Mouse (Mus musculus): ENCODE results near the gene H2-K1. TPM values are rescaled to one million over a fixed set of nuclear protein-coding genes. Genes with fewer than 3 reads are reported as not detected.
"Not testable (repeated sequence)": the region's sequence is repeated elsewhere in the genome, so short reads cannot be mapped to it uniquely, and the experiment has no call there.

Gene H2-K1
- total and polyA plus RNA-seq, 2 experiments from 2014 or later, result 21.6 to 26.2 TPM

DNA sequence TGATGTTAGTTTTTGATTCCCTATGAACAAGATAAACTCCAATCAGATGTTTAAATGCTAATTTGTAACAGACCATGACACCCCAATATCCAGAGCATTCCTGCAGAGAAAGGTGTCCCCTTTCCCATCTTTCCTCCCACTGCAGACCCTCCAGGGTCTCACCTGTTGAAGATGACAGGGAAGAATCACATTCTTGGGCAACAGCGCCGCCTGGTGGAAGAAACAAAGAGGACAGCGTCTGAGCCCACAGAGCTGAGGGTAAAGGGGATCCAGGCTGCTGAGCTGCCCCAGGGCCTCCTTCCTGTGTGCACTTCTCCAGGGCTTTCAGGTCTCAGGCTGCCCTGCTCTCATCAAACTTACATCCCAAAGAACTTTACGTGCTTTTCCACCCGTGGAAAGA is 3.3 kb upstream of the H2-K1 start:
- no peaks in the 10 kb centered on the region for H3K9me3 ChIP-seq (ENCODE audit: low read length)
- H3K36me3 ChIP-seq (ENCODE audit: insufficient read depth, low read length), result no peaks in the 10 kb centered on the region
- H3K9ac ChIP-seq (replicated peaks; ENCODE audit: low read length), result no peak overlapping the region
- no peaks in the 10 kb centered on the region for H3K4me1 ChIP-seq (ENCODE audit: insufficient read depth, low read length)
- no peaks in the 10 kb centered on the region; the same call in 1 of the 2 replicates for H3K27me3 ChIP-seq (ENCODE audit: insufficient read depth, low read length)
- 6% methylated on average over 5 of the region's 5 CpGs for WGBS
- TF ChIP-seq CTCF (IDR thresholded peaks at IDR 0.05; ENCODE audit: low read depth), result peak; percentile 84
- no peak overlapping the region for H3K4me2 ChIP-seq (ENCODE audit: low read depth, low read length)
- no peak overlapping the region for H3K27ac ChIP-seq
- no peak overlapping the region for H3K4me3 ChIP-seq (ENCODE audit: low read length)
- DNase-seq (ENCODE audit: low spot score) (peak; percentile 50), ATAC-seq (no peak)

DNA sequence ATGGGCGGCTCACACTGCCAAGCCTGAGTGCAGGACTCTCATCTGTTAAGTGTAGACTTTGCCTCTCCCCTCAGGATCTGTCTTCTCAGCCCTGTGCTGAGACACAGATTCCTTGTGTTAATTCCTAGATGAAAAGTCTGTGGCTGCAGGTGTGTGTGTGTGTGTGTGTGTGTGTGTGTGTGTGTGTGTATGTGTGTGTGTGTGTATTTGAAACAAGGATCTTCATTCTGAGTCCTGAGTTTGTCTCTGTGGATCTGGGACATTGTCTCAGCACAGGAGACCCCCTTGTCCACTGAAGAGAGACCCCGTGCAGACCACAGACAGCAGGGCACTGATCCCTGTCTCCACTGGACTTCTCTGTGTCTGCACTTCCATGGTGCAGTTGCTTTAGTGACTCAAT is 649 bp upstream of the H2-K1 start:
- not testable (repeated sequence) for DNase-seq (ENCODE audit: low spot score); H3K4me3 ChIP-seq (ENCODE audit: low read length); ATAC-seq; H3K9ac ChIP-seq (replicated peaks; ENCODE audit: low read length); H3K9me3 ChIP-seq (ENCODE audit: low read length); H3K36me3 ChIP-seq (ENCODE audit: insufficient read depth, low read length); H3K27ac ChIP-seq; H3K4me2 ChIP-seq (ENCODE audit: low read depth, low read length); H3K27me3 ChIP-seq (ENCODE audit: insufficient read depth, low read length); H3K4me1 ChIP-seq (ENCODE audit: insufficient read depth, low read length)
- WGBS, result 63% methylated on average over 2 of the region's 2 CpGs

DNA sequence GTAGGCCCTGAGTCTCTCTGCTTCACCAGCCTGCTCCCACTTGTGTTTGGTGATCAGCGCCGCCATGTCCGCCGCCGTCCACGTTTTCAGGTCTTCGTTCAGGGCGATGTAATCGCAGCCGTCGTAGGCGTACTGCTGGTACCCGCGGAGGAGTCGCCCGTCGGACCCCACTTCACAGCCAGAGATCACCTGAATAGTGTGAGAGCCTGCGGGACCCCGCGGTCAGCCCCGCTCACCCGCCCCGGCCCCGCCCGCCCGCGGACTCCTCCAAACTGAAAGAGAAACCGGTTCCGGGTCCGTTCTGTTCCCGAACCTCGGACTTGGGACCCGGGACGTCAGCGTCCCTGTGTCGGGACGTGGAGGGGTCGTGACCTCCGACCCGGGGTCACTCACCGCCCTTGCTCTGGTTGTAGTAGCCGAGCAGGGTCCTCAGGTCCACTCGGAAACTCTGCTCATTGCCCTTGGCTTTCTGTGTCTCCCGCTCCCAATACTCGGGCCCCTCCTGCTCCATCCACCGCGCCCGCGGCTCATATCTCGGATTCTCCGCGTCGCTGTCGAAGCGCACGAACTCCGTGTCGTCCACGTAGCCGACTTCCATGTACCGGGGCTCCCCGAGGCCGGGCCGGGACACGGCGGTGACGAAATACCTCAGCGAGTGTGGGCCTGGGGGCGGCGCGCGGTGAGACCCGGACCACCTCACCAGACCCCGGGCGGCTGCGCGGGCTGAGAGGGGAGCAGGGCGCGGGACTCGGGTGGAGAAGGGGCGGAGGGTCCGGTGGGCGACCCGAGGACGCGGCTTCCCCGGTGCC is 602 bp downstream of the H2-K1 start:
- ATAC-seq (peak; percentile 69), DNase-seq (ENCODE audit: low spot score) (no peak)
- H3K4me2 ChIP-seq (ENCODE audit: low read depth, low read length), result peak overlapping the region; percentile 76
- TF ChIP-seq CTCF (IDR thresholded peaks at IDR 0.05; ENCODE audit: low read depth), result no peak
- no peak overlapping the region for H3K27ac ChIP-seq
- 2% methylated on average over 81 of the region's 87 CpGs for WGBS
- no peaks in the 10 kb centered on the region for H3K36me3 ChIP-seq (ENCODE audit: insufficient read depth, low read length)
- no peaks in the 10 kb centered on the region for H3K4me1 ChIP-seq (ENCODE audit: insufficient read depth, low read length)
- no peaks in the 10 kb centered on the region for H3K9me3 ChIP-seq (ENCODE audit: low read length)
- H3K4me3 ChIP-seq (ENCODE audit: low read length), result peak overlapping the region; percentile 45
- no peaks in the 10 kb centered on the region; the same call in 1 of the 2 replicates for H3K27me3 ChIP-seq (ENCODE audit: insufficient read depth, low read length)
- H3K9ac ChIP-seq (replicated peaks; ENCODE audit: low read length), result no peak overlapping the region; the same call in 1 of the 2 replicates

- not testable (repeated sequence) for DNase-seq (ENCODE audit: low spot score); H3K9me3 ChIP-seq (ENCODE audit: low read length); H3K36me3 ChIP-seq (ENCODE audit: insufficient read depth, low read length); H3K9ac ChIP-seq (replicated peaks; ENCODE audit: low read length); H3K4me3 ChIP-seq (ENCODE audit: low read length); H3K4me1 ChIP-seq (ENCODE audit: insufficient read depth, low read length); H3K4me2 ChIP-seq (ENCODE audit: low read depth, low read length); H3K27me3 ChIP-seq (ENCODE audit: insufficient read depth, low read length); H3K27ac ChIP-seq; ATAC-seq
- WGBS, result 59% methylated on average over 5 of the region's 5 CpGs
Measured at GRCm38 (mm10) chr17:33998697-33999096, 1.4 kb downstream of the H2-K1 start.

DNA sequence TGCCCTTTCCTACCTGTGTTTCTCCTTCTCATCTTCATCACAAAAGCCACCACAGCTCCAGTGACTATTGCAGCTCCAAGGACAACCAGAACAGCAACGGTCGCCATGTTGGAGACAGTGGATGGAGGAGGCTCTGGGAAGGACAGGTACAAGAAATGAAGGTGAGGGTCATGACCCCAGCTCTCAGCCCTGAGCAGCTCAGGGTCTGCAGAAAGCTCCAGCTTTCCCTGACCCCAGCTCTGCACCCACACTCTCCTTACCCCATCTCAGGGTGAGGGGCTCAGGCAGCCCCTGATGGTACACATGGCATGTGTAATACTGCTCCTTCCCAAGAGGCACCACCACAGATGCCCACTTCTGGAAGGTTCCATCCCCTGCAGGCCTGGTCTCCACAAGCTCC is 3.1 kb downstream of the H2-K1 start:
- H3K27ac ChIP-seq; H3K4me2 ChIP-seq (ENCODE audit: low read depth, low read length); H3K27me3 ChIP-seq (ENCODE audit: insufficient read depth, low read length); DNase-seq (ENCODE audit: low spot score); H3K9ac ChIP-seq (replicated peaks; ENCODE audit: low read length); H3K9me3 ChIP-seq (ENCODE audit: low read length); H3K36me3 ChIP-seq (ENCODE audit: insufficient read depth, low read length); H3K4me3 ChIP-seq (ENCODE audit: low read length); H3K4me1 ChIP-seq (ENCODE audit: insufficient read depth, low read length); ATAC-seq: not testable (repeated sequence)
- WGBS, result 98% methylated on average over 2 of the region's 2 CpGs

- TF ChIP-seq CTCF (IDR thresholded peaks at IDR 0.05; ENCODE audit: low read depth), result no peak
Measured at GRCm38 (mm10) chr17:33995651-33996050, 4.5 kb downstream of the H2-K1 start.

DNA sequence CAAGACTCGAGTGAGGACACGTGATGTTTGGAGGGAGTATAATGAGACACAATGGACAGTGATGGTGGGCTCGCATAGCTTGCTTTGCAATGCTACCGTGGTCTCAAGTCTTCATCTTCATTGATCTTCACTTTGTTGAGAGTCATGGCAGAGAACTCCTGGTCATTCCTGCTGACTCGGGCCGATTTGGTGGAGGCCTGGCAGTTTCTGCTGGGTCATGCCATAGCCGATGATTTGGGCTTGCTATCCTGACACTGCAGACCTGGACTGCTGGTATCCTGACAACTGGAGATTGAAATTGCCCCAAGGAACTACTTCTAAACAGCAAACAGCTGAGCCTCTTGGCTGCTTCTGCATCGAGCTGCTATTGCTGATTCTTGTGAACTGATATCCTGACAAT is 5.2 kb downstream of the H2-K1 start:
- Histone ChIP-seq H3K4me1 (ENCODE audit: insufficient read depth, low read length) (no peaks in the 10 kb centered on the region), H3K9me3 (ENCODE audit: low read length) (no peaks in the 10 kb centered on the region), H3K36me3 (ENCODE audit: insufficient read depth, low read length) (no peaks in the 10 kb centered on the region), H3K27me3 (ENCODE audit: insufficient read depth, low read length) (no peaks in the 10 kb centered on the region), H3K4me2 (ENCODE audit: low read depth, low read length) (no peak overlapping the region), H3K9ac (replicated peaks; ENCODE audit: low read length) (no peak overlapping the region), H3K4me3 (ENCODE audit: low read length) (no peak overlapping the region), H3K27ac (no peak overlapping the region)
- ATAC-seq (no peak), DNase-seq (ENCODE audit: low spot score) (no peak)
- WGBS, result 87% methylated on average over 8 of the region's 8 CpGs
- TF ChIP-seq CTCF (IDR thresholded peaks at IDR 0.05; ENCODE audit: low read depth), result no peak

More at GRCm38 (mm10) chr17:33995651-33996050, 4.5 kb downstream of the H2-K1 start:
- Histone ChIP-seq H3K9ac (replicated peaks; ENCODE audit: low read length) (no peak overlapping the region), H3K27me3 (ENCODE audit: insufficient read depth, low read length) (no peaks in the 10 kb centered on the region; the same call in 1 of the 2 replicates), H3K9me3 (ENCODE audit: low read length) (no peaks in the 10 kb centered on the region), H3K4me2 (ENCODE audit: low read depth, low read length) (no peak overlapping the region), H3K36me3 (ENCODE audit: insufficient read depth, low read length) (no peaks in the 10 kb centered on the region), H3K4me3 (ENCODE audit: low read length) (no peak overlapping the region), H3K27ac (no peak overlapping the region), H3K4me1 (ENCODE audit: insufficient read depth, low read length) (no peaks in the 10 kb centered on the region)
- 64% methylated on average over 3 of the region's 3 CpGs for WGBS
- DNase-seq (ENCODE audit: low spot score), result no peak
- no peak for ATAC-seq

Data from hindbrain, postnatal 0 days (tissue).